Mouse (Mus musculus): Measurements from ENCODE around the gene Slc2a4.

The Slc2a4 gene

DNA sequence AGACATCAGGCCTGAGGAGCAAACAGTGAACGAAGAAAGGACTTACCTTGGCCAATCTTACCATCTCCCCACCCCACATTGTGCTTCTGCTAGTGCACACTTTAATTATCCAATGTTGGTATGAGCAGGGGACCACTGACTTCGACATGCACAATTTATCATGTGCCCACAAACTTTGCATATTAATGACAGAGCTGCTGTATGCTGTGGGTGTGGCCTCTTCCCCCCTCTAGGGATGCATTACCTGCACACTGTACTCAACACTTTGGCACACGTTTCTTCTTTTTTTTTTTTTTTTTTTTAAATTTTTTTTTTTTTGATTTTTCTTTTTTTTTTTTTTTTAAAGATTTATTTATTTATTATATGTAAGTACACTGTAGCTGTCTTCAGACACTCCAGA, 22.8 kb upstream of the Slc2a4 start:
- DNase-seq (ENCODE audit: low read depth, low spot score) = no peak

DNA sequence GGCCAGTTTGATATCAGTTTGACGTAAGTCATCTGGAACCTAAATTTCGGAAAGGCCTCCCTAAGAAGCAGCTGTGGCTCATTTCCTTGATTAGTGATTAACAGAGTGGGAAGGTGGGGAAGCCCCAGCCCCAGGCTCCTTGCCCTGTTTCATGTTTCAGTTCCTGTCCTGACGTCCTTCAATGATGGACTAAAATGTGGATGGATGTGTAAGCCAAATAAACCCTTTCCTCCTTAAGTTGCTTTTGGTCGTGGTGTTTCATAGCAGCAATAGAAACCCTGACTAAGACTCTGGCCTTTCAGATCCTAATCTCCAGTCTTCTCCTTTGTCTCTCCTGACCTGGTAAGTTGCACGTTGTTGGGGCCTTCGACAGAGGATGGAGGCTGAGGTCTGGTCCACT, 22.2 kb upstream of the Slc2a4 start:
- no peak for DNase-seq (ENCODE audit: low read depth, low spot score)

DNA sequence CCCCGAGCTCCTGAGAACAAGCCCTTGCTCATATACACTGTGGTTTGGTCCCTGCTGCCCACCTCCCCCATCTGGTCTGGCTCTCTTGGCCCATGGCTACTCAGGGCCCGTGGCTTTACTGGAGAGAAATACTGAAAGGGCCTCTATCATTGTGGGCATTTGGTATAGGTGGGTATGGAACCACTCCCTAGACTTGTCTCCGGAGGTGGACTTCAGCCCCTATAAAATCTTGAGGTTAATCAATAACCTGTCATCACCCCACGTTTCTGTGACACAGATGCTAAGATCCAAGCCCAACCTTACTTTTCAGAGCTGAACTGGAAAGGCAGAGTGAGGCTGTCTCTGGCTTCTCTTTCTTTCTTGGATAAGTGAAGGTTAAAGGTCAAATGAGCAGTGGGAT, 20.8 kb upstream of the Slc2a4 start:
- DNase-seq (ENCODE audit: low read depth, low spot score) = no peak

DNA sequence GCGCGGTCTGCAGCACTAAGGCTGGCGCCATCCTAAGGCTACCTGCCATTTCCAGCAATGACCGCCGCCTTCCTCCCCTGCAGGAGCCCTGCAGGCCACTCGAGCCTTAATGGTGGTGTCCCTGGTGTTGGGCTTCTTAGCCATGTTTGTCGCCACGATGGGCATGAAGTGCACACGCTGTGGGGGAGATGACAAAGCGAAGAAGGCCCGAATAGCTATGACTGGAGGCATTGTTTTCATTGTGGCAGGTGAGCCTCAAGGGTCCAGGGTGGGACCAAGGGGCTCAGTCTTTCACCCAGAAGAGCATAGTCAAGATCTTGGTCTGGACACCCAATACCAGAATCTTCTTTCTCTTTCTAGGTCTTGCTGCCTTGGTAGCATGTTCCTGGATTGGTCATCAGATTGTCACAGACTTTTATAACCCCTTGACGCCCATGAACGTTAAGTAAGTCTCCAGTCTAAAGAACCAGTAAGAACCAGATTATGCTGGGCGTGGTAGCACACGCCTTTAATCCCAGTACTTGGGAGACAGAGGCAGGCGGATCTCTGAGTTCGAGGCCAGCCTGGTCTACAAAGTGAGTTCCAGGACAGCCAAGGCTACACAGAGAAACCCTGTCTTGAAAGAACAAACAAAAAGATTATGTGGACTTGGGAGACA, 19.0 kb upstream of the Slc2a4 start:
- peak; percentile 52 for DNase-seq (ENCODE audit: low read depth, low spot score)

DNA sequence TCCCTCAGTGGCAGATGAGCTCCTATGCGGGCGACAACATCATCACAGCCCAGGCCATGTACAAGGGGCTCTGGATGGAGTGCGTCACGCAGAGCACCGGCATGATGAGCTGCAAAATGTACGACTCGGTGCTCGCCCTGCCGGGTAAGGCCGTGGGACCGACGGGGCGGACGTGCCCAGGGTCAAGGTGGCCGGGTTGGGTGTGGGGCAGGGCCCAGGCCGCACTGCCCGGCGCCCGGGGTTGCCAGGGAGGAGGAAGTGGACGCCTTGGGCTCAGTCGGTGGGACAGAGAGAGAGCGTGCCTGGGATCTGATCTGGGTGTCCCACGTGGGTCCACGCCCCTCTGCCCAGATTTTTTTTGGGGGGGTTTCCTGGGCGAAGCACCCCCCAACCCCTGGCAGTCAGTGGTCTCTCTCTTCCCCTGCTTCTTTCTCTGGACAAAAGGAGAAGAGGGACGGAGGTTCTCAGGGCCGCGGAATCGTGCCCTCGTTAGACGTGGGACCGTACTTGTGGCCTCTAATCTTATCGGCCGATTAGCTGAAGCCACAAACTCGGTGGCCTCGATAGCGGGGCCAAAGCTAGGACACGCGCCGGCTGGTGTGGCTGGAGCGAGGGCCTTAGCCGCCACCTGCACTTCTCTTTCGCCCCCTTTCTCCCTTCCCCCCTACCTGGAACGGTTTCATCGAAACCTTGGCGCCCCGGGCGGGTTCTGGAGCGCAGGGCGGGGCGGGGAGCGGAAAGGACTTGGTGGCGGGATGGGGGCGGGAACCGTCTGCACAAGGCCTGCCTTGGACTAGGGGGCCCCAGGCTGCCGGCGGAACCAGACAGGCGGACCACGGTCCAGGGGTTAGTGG, 18.2 kb upstream of the Slc2a4 start:
- DNase-seq (ENCODE audit: low read depth, low spot score) = peak; percentile 77

DNA sequence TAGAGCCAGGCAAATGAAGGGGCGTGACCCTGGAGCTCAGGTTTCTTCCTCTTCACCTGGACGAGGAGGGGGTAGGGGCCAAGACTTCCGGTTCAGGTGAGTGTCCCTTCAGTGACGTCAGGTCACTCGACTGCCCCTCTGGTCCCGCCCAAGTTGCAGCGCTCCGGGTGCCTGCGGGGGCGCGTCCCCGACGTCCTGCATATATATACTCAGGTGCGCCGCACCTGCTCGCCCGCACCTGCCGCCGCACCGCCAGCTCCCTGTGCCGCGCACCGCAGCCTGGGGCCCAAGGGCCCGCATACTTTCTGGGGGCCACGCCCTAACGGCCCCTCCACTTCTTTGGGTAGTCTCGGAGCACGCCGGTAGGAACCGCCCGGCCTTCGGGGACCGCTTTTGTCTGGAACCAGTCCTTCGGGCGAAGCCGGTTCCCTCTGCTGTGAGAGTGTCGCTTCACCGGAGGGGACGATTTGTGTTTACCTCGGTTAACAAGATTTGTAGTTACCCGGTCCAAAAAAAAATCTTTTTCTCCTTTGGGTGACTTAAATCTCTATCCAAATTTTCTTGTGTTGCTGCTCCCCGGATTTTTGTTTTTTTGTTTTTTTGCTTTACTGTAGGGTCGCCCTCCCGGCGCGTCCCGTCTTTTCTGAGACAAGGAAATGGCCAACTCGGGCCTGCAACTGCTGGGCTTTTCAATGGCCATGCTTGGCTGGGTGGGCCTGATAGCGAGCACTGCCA, 17.4 kb upstream of the Slc2a4 start:
- peak; percentile 52 for DNase-seq (ENCODE audit: low read depth, low spot score)

DNA sequence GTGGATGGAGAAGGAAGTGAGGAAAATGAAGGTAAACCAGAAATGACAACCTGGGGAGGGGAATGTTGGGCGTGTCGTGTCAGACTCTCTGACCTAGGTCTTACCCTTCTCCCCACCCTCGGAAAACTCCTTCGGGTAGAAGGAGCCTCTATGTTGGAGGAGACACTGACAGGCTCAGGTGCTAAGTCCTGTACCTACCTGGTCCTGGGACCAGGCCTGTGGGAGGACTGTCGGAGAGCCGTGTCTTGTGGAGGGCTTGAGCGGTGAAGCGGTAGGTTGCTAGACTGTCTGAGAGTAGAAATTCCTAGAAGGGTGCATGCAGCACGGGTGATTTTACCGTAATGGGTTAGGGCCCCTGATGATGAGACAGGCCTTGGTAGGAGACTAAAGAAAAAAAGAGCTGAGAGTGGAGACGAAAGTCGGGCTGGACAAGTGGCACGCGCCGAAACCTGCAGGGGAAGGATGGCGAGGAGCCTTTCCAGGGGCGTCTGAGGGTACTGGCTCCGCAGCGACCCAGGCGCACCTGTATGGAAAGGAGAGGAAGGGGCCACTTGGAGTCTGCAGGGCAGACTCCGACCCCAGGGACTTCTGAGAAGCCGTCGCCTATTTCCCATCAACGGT, 16.8 kb upstream of the Slc2a4 start, which contains the start of gene Cldn7:
Gene Cldn7 (plus strand): TSS at position 130 of the 621 bp plus-strand sequence.
- DNase-seq (ENCODE audit: low read depth, low spot score) = no peak

DNA sequence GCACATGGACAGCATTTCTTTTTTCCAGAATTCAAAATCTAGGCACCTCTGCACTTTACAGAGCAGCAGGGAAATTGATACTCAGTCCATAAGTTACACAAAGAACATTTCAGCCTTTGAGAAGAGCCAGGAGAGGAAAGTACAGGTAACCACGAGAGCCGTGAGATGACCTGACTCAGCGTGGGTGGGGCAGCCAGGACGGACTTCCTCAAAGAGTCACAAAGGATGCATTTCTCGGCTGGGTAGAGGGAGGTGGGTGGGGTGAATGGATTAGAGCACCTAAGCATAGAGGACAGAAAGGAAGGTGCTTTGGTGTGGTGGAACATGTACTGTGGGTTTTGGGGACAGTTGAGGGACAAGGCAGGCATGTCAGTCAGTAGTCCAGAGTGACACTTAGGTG, 13.9 kb upstream of the Slc2a4 start:
- peak; percentile 27 for DNase-seq (ENCODE audit: low read depth, low spot score)

DNA sequence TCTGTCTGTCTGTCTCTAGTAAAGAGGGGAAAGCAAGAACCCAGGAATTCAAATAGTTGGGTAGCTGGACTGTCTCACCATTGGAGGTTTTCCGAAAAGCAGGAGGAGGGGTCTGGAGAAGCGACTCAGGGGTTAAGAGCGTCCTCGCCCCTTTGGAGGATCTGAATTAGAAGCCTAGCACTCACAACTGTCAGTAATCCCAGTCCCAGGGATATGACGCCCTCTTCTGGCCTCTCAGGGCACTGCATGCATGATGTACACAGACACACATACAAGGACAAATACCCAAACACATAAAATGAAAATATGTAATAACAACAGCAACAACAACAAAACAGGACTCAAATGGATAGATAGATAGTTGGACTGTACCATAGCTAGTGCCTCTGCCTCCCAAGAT, 12.6 kb upstream of the Slc2a4 start:
- peak; percentile 86 for DNase-seq (ENCODE audit: low read depth, low spot score)

DNA sequence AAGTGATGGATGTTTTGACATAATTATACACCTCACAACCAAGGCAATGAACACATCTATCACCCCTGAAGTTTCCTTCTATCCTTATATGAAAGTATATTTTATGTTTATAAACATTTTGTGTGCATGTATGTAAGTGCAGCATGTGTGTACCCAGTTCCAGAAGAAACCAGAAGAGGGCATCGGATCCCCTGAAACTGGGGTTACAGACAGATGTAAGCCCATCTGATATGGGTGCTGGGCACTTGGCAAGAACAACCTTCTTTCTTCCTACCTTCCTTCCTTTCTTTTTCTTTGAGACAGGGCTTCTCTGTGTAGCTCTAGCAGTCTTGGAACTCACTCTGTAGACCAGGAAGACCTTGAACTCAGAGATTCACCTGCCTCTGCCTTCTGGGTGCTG, 8.2 kb upstream of the Slc2a4 start:
- no peak for DNase-seq (ENCODE audit: low read depth, low spot score)

DNA sequence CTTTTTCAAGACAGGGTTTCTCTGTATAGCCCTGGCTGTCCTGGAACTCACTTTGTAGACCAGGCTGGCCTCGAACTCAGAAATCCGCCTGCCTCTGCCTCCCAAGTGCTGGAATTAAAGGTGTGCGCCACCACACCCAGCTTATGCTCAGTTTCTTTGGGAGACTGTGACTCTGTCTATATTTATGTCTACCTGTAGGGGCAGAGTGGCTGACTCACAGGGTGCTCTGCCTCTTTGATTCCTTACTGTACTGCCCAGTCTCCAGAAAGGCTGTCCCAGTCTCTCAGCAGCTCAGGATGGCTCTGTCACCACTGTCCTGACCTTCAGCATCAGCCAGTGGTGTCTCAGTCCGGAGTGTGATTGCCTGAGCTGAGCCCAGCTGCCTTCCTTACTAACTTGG, 7.6 kb upstream of the Slc2a4 start:
- peak; percentile 54 for DNase-seq (ENCODE audit: low read depth, low spot score)

DNA sequence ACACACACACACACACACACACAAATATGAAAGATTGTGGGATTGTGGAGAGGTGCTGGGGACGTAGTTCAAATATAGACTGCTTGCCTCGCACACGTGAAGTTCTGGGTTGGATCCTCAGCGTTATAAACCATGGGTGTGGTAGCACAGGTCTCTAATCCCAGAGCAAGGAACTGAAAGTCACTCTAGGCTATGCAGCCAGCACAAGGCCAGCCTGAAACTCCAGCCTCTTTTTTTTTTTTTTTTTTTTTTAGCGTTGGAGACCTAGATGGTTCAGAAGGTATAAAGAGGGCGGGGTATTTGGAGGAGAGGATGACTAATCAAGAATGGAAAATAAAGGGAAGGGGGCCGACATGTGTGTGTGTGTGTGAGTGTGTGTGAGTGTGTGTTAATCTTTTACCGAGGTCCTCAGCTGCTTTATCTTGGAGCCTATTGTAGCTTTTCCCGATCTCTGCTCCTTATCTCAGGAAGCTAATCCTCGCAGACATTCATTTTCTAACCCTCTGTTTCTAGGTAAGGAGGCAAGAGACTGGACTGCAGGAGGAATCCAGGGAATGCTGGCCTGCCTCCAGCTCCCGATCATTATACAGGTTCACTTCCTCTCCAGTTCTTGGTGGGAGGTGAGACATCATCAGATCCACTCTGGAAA, 5.4 kb upstream of the Slc2a4 start:
- no peak for DNase-seq (ENCODE audit: low read depth, low spot score)

DNA sequence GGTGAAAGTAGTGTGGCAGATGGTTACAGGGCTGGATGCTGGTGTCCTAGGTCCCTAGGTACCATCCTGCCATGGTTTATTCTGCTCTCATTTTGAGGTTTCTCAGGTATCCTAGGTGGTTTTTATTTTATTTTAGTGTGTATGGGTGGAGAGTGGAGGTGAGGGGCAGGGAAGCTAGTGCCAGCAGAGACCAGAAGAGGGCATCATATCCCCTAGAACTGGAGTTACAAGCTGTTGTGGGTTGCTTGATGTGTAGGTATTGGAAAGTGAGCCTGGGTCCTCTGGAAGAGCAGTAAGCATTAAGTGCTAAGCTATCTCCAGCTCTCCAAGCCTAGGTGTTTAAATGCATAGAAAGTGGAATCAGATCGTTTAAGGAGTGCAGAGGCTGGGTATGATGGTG, 4.3 kb upstream of the Slc2a4 start:
- no peak for DNase-seq (ENCODE audit: low read depth, low spot score)

DNA sequence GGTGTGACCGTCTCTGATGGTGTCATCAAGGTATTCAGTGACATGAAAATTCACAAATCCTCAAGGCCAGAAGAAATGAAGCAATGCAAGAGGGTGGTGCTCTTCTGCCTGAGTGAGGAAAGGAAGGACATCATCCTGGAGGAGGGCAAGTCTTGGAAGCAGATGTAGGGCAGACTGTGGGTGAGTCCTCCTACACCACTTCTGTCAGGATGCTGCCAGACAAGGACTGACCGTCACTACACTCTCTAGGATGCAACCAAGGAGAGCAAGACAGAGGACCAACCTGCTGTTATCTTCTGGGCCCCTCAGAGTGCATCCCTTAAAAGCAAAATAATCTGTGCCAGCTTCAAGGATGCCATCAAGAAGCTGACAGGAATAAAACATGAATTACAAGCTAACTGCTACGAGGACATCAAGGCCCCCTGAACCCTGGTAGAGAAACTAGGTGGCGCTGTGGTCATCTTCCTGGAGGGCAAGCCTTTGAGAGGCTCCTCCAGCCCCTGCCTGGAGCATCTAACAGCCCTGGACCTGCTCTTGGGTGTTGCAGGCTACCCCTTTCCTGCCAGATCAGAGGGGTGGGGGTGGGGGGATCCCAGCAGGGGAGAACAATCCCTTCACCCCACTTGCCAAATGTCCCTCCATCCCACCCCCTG, 2.9 kb upstream of the Slc2a4 start:
- no peak for DNase-seq (ENCODE audit: low read depth, low spot score)

DNA sequence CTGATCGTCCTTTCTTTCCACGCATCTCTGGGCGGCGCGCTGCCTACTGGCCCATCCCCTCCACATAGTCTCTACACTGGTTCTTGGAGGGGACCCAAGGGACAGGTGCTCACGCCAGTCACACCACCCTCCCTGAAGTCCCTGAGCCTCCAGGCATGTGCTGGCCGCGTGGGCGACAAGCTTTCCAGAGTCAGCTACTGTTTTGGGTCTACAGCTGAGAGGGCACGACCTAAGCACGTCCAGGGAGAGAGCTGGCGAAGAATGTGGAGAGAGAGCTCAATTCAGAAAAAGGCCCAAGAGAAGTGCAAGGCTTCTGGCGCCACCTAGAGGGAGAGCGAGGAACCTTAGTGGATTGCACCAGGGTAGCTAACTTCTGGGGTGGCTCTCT, 769 bp upstream of the Slc2a4 start:
- DNase-seq (ENCODE audit: low read depth, low spot score) = peak; percentile 91

DNA sequence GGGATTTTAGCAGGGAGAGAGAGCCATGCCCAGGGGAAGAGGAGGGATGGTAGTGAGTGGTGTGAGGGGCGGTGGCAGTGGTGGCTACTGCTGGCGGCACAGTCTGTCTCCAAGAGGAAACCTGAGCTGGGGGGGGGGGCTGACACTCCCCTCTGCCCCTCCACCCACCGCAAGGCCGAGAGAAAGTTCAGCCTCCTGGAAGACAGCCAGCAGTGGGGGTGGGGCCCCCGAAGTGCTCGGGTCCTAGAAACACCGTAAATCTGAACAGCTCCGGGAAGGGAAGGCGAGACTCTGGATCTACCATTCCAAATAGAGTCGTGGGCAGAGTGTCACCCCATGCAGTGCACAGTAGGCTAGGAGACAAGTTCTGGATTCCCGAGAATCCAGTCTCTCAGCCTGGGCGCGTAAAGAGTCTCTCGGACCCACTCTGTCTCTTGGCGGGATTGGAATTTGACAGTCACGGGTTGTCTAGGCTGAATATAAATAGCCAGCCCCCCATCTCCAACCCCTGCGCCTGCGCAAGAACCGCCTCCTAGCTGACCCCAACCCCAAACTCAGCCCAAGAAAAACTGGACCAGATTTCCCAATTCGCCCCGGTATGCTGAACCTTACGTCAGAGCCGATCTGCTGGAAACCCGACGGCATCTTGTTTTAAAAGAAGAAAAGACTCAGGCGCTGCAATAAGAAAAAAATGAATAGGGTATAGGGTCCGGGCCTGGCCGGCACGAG, 487 bp downstream of the Slc2a4 start:
- no peak for DNase-seq (ENCODE audit: low read depth, low spot score)

DNA sequence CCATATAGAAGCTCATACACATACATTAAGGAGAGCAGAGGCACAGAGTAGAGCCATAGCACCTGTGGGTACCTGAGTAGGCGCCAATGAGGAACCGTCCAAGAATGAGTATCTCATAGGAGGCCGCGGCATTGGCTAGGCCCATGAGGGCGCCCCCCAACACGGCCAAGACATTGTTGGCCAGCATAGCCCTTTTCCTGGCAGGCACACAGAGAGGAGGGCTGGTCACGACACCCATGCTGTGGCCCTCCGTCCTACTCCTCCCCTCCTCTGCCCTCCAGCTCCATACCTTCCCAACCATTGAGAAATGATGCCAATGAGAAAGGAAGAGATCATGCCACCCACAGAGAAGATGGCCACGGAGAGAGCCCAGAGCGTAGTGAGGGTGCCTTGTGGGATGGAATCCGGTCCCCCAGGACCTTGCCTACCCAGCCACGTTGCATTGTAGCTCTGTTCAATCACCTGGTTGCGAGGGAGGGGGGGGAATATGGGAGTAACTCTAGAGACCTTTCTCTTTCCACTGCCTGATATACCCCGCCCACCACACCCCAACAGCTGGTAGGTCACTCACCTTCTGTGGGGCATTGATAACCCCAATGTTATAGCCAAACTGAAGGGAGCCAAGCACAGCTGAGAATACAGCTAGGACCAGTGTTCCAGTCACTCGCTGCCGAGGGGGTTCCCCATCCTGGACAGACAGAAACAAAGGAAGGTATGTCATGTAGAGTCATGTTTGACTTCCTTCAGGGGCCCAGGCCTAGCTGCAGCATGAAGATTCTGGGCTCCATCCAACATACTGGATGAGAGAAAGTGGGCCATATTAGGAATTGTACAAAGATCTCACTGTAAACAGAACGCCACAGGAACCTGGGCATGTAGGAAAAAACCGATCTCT, 1.7 kb downstream of the Slc2a4 start:
- DNase-seq (ENCODE audit: low read depth, low spot score) = no peak

DNA sequence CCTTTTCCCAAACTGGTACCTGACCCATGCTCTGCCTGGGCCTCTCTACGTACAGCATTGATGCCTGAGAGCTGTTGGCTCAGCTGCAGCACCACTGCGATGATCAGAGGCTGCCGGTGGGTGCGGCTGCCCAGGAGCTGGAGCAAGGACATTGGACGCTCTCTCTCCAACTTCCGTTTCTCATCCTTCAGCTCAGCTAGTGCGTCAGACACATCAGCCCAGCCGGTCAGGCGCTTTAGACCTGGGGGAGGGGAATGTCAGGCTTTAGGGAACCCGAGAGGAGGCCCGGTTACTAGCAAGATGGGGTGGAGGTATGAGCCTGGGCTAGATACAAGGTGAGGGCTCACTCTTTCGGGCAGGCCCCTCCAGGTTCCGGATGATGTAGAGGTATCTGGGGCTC, 2.8 kb downstream of the Slc2a4 start:
- DNase-seq (ENCODE audit: low read depth, low spot score) = no peak

DNA sequence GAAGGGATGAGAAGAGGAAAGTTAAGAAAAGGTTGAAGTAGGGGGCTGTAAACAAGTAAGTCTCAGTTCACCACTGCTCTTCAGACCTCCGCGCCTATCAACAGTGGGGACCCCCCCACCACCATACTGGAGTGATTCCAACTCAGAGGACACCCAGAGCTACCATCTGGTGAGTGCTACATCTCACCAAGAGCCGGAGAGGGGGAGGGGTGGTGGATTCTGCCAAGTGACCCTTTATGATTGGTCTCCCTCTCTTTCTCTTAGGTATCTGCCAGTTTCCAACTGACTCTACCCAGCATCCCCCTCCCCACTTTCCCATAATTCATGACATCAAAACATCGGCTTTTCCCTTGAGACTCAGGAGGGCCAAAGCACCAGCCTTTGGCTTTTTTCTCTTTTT, 7.0 kb downstream of the Slc2a4 start:
- DNase-seq (ENCODE audit: low read depth, low spot score) = no peak
